6 mouse cellular contexts compared by ENCODE assay signal in genomic region chr3:69456071-69456470, GRCm38 (mm10).
"Had no signal": no experiment of that assay in that cellular context is flagged by ENCODE, and none has a peak within 500 bp of the region (broad histone marks: within the 10 kb centered on the region; RNA-seq: fewer than 3 reads in every experiment).

No protein-coding gene starts in this region.

- DNase-seq: kidney, adult 2 months; kidney, postnatal 14 days; liver; liver, embryonic 13.5 days; liver, postnatal 0 days; retina, postnatal 1 day had no signal
